Mouse (Mus musculus) Muller cell, postnatal 12 days (primary cell): ENCODE measurements around the gene Me3.
A peak's percentile ranks its signal among the peaks of the same experiment; 100 is the strongest.

Experiments used
- DNase-seq: peaks from one replicate; pipeline ENCODE4 v3.0.0-alpha.2; 2015; ENCODE audit errors: inconsistent ontology term

Me3 gene

DNA sequence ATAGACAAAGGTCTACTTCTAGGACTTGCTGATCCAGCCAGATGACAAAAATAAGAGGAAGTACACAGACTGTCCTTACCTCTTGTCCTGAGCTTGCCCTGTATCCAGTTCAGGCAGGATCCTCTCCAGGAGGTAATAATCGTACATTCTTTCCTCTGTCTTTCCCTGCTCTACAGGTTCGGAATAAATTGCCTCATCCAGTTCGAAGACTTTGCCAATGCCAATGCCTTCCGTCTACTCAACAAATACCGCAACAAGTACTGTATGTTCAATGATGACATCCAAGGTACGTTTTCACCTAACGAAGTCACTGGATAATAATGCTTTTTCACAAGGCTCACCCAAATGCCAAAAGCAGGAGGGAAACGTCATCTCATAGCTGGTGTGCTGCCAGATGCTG lies 201.3 kb downstream of the Me3 start:
- DNase-seq: no peak

- DNase-seq: peak; percentile 73
Measured at GRCm38 (mm10) chr7:89835566-89835965, 203.4 kb downstream of the Me3 start.

DNA sequence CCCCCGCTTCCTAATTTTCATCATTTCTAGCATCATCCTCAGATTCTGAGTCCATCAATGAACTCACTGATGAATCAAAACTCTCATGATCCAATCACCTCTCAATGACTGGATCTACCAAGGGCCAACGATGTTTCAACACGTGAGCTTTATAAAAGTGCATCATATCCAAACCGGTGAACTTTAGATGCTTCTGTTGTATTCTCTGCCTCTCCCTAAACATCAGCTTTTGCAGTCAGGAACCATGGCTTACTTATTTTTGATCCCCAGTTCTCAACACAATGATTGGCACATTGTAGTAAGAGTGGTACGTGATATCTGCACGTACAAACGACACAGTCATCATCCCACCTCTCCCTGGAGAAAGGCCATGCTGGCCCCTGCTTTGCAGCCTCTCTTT lies 204.5 kb downstream of the Me3 start:
- no peak for DNase-seq

DNA sequence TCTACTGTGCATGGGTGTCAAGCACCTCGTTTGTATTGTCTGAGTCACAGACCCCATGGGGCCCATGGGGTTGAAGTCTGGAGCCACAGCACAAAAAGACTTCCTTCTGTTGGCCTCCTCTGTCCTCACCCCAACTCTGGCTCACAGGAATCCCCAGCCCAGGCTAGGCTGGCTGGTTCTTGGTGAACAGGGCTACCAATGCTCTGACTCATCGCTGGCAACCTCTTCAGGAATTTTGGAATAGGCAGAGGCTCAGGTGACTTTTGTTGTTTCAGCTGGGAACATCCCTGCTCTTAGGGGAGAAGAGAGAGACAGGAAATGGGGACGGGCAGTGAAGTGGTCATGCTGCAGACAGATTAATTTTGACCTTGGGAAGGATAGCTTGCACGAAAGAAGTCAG lies 205.6 kb downstream of the Me3 start:
- peak; percentile 96 for DNase-seq

- DNase-seq: no peak
Measured at GRCm38 (mm10) chr7:89839721-89840120, 207.5 kb downstream of the Me3 start.

DNA sequence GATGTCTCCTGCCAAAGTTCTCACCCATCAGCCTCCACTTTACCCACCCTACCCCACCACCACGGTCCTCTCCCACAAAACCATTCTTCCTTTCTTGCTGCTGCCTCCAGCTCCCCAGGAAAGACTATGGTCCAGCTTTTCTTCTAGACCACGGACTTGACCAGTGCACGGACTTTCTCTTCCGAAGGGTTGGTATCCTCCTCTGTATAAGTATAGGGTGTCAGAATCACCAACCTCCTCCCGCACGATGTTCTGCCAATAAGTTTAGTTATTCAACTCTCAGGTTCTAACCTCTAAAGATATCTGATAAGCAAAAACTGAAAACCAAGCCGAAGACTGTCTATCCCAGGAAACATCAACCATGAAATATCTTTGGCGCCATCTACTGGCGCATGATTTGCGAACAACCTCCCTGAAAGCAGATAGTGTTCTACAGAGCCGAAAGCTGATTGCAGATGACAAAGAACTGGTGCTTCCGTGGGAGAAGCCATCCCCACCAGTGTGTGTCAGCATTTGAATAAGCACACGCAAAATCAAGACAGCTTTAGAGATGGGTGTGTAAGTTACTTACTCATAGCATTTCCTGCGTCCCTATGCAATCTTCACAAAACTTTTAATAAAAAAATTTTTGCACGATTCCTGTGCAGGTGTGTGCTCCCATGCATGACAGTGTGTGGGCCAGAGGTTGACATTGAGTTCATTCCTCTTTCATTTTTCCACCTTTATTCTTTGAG lies 209.6 kb downstream of the Me3 start:
- DNase-seq: peak; percentile 73

- DNase-seq: no peak
Measured at GRCm38 (mm10) chr7:89842404-89842715, 210.2 kb downstream of the Me3 start.

DNA sequence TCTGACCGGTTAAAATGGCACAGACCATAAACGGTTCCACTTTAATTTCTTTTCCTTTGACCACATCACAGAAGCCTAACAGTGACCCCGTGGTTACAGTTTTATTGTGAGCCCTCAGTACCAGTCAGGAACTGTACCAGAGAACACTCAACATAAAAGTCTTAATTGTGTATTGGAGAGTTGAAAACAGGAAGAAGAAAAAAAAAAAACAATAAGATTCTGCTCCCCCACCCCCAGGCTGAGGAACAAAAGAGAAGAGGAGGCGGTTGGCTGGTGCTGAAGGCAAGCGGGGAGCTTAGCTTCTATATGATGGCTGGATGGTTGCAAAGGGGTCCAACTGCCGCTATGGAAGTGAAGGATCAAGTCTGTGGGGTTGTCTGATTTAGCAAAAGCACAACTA lies 210.9 kb downstream of the Me3 start:
- DNase-seq: no peak

- DNase-seq: no peak
Measured at GRCm38 (mm10) chr7:89843533-89843932, 211.3 kb downstream of the Me3 start.

GRCm38 (mm10) chr7:89845669-89846068 lies 213.5 kb downstream of the Me3 start:
- no peak for DNase-seq

DNA sequence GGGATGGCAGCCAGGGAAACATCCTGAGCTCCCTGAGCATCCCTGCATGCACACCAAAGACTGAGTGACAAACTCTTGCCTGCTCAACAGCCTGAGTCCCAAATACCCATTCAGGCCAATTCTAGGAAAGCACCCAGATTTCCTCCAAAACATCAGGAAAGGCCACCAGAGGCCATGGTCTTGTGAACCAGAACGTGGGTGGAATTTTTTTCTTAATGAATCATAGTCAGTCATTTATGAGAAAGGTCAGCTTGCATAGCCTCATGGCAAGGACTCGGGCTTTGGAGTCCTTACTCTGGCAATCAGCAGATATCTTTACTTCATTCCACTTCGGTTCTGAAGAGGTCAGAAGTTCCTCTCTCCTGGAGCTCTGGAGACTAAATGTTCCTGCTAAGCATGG lies 218.3 kb downstream of the Me3 start:
- DNase-seq: no peak

DNA sequence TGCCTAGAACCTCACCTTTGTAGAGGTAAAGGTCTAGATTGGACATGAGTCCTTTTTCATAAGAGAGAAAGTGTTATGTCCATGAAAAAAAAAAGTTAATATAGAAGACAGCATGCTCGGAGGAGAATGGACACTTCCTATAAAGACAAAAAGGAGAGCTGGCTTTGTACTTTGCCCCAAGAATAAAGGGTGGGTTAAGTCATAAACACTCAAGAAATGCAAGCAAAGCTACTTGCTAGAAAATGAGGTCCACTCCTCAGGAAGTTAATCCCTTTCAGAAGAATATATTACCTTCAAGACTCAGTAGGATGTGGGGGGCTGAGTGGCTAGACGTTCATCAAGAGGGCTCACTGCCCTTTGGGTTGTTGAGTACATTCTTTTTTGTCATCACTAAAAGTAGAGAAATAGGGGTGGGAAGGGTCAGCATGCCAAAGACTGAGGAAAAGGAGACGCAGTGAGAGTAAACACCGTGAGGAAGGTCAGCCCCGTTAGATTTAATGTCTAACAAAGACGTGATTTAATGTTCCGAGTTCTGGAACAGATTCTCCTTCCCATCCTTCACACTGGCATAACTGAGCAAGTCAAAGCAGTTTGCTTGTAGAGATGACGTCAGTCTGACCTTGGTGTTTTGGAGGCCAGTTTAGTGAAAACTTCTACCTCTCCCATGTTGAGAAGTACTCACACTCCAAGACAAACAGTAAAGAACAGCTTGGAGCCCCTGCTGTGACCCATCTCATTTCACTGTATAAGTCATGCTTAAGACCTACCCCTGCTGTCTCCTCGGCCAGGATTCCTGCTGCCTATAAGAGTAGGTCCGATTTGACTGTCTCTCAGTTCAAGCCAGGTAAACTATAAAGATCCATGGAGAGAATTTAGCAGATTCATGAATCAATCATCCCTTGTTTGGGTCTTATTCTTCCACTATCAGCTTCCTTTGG lies 220.2 kb downstream of the Me3 start:
- no peak for DNase-seq

DNA sequence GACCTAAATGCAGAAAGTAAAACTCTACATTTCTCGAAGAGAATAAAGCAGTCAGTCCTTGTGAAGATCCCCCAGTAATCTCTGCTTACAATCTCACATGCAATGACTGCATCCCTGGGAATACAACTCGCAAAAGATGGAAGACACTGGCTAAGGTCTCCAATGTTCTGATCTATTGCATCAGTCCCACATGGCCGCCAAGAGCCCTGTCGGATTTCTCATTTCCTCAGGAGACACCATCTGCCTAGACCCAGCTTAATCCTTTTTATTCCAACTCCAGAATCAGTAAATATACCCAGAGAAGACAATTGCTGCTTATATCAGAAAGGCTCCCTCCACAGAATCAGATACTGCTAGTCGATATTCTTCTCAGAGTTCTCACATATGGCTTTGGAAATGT lies 220.9 kb downstream of the Me3 start:
- no peak for DNase-seq

GRCm38 (mm10) chr7:89855196-89855595 lies 223.0 kb downstream of the Me3 start:
- DNase-seq: no peak

- no peak for DNase-seq
Measured at GRCm38 (mm10) chr7:89856440-89857217, 224.4 kb downstream of the Me3 start.

DNA sequence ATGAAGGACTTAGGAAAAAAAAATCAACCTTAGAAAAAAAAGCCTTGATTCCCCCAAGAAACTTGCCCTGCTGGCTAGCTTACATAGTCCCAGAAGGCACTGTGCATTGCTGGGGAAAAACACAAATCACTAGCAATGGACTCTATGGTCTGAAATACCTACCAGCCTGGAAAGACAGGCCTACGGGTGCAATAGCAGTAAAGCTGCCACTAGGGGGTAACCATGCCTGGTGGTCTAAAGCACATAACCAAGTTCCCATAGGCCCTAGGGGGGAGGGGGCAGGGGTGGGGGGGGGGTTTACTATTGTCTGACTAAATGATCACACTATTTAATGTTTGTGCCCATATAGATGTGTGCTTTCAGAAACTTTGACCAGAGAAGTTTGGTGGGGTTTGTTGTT lies 232.6 kb downstream of the Me3 start:
- no peak for DNase-seq

- DNase-seq: no peak
Measured at GRCm38 (mm10) chr7:89867221-89867620, 235.0 kb downstream of the Me3 start.

GRCm38 (mm10) chr7:89879686-89880085 lies 247.5 kb downstream of the Me3 start:
- DNase-seq: no peak

GRCm38 (mm10) chr7:89884551-89884950 lies 252.4 kb downstream of the Me3 start:
- DNase-seq: peak; percentile 63

DNA sequence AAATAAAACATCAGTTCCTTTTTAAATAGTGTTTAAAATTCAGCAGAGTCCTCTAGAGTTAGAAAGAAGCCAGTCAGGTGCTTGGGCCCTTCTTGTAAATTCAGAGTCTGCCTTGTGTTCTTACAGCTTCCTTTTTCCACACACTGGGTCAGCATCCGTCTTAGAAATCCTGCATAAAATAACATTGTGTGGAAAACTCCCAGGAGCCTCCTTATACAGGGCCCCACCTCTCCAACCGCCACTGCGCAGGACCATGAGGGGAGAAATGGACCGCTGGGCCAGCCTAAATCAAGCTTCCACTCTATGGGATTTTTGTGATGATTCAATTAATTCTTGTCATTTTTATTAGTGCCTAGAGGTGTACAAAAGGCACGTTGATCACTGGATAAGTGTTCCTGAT lies 259.2 kb downstream of the Me3 start:
- DNase-seq: no peak

DNA sequence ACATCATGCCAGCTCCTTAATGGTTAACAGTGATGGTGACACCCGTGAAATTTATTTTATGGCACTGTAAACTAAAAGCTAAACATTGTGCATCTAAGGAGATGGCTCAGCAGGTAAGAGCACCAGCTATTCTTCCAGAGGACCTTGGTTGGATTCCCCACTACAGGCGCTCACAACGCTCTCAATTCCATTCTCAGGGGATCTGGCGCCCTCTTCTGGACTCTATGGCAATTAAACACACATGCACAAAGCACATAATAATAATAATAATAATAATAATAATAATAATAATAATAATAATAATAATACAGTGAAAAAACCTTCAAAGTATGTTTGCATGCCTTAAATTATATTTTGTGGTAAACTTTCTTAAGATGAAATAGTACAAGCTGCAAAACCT lies 259.7 kb downstream of the Me3 start:
- DNase-seq: no peak

- no peak for DNase-seq
Measured at GRCm38 (mm10) chr7:89903007-89903406, 270.8 kb downstream of the Me3 start.
